Mouse (Mus musculus): Measurements from ENCODE around the gene Exoc6b.

DNA sequence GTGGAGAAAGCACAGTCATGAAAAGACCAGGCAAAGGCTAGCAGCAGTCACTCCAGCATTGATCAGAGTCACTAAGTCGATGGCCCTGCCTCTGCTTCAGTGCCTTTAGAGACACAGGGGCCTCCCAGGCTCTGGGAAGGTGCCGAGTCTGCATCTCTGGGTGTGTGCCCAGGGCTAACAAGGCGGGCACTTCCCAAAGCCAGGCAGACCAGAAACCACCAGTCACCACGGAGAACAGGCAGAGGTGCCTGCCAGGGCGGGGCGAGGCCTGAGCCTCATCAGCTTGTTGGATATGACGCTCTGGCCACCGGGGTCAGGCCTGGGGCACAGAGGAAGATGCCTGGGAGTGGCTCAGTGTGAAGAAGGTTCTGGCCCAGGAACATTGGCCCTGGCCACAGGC is 489.8 kb downstream of the Exoc6b start:
- TF ChIP-seq MAFK (IDR thresholded peaks at IDR 0.05; ENCODE audit: insufficient read depth, low read depth, low read length), result no peak
- TF ChIP-seq ZNF384 (IDR thresholded peaks at IDR 0.05; ENCODE audit: low read depth, low read length), result no peak
- TF ChIP-seq HCFC1 (IDR thresholded peaks at IDR 0.05; ENCODE audit: borderline replicate concordance, insufficient read depth, low read length), result no peak
- TF ChIP-seq ZC3H11A (IDR thresholded peaks at IDR 0.05; ENCODE audit: borderline replicate concordance, low read depth, low read length), result no peak
- no peak for TF ChIP-seq CHD2 (IDR thresholded peaks at IDR 0.05; ENCODE audit: low read depth, low read length)

Data from ES-E14 (cell line).